Mouse (Mus musculus) E14TG2a.4 (cell line): ENCODE measurements around the gene Vangl1.

Experiments
- CTCF ChIP-seq: conservative IDR thresholded peaks from 2 replicates; pipeline ENCODE4 v1.5.1; 2014; ENCODE audit warnings: low read length
- NANOG ChIP-seq: IDR thresholded peaks from 2 replicates; pipeline ENCODE4 v1.6.1; 2014; ENCODE audit warnings: borderline replicate concordance, low read length, mixed read lengths
- POU5F1 ChIP-seq: IDR thresholded peaks from 2 replicates; pipeline ENCODE4 v1.6.1; 2014; ENCODE audit warnings: low read length, borderline replicate concordance

DNA sequence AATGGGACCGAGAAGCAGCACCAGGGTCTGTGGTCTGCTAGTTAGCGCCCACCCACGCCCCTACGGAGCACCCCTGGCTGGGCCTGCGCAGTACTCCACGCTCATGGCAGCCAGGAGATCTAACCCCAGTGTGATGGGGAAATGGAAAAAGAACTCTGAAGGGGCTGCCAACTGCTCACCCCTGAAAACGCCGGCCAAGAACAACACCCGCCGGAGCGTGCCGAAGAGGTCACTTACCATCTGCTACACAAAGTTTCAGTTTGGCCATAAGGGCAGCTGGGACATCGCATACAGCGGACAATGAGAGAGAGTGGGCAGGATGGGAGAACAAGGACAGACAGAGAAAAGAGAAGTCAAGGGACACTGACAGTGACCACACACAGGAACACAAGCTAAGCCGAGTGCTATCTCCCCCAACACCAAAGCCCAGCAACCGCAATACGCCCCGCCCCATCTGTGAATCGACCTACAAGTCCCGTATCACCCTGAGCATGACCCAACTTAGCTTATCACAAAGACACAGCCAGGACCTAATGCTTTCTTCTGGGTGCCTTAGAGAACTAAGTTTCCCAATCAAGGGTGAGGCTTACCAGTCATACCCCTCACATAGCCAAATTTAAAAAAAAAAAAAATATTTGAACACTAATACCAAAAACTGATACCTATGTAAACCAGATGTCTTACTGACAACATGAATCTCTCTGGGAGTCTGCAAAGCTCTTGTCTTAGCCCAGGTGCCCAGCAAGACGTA, 38.8 kb downstream of the Vangl1 start:
- no peak for TF ChIP-seq CTCF
- TF ChIP-seq NANOG, result no peak
- no peak for TF ChIP-seq POU5F1
